Mouse (Mus musculus): ENCODE data around the gene Olfr49. TPM values are rescaled to one million over a fixed set of nuclear protein-coding genes. Genes with fewer than 3 reads are reported as not detected.
A peak's percentile ranks its signal among the peaks of the same experiment; 100 is the strongest.

Gene Olfr49
- polyA plus RNA-seq, 1 experiment from 2014 or later = 0.14 TPM

DNA sequence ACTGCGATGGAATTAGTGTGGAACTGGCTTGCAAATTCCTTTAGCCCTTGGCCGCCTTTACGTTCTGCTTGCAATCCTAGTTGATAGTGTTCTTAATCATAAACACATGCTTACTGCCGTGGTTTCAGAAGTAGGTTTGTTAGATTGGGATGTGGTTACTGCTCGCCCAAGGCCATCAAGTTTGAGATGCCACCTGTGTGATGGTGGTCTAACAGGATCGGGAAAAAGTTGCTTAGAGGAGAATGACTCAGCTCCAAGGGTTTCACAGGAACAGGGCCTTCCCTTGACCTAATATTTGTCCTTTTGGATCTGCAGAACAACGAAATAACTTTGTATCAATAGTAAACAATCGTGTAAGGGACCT lies 25.0 kb downstream of the Olfr49 start:
- H3K27ac ChIP-seq = peak overlapping the region; percentile 80
- WGBS = 17% methylated on average over 8 of the region's 8 CpGs

DNA sequence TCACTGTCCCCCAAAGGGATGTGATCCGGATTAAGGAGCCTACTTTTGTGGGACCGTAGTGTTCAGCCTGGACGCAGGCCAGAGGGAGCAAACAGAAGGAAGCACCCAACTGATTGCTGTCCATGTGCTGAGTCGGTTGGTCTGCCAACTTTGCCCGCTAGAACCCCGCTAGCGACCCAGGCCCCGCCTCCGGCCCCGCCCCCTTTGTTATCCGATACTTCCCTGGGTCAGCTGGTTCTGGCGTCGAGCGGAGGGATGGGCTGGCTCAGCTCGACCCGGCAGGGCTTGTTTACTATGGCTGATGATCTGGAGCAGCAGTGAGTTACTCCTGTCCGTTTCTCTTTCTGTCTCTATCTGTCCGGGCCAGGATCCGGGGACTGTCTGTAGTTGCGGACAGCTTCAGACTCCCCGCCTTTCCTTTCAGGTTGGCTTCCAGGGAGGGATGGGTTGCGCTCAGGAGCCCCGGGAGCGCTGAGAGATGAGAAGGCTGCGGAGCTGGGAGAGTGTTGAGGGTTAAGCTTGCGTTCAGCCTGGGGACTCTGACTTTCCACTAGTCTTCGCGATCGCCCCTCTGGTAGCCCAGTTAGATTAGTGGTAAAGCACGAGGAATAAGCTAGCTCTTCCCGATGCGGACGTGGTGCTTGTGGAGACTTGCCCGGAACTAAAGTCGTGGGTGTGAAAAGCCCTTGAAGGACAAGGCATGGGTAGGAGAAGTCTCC lies 25.6 kb downstream of the Olfr49 start:
- WGBS = under 1% methylated on average over 35 of the region's 35 CpGs
- peak; percentile 97 for ATAC-seq (replicated peaks; ENCODE audit: low FRiP score)
- no peaks in the 10 kb centered on the region for H3K27me3 ChIP-seq
- peak overlapping the region; percentile 80 for H3K27ac ChIP-seq
- peaks cover 22% of the 10 kb centered on the region for H3K36me3 ChIP-seq
- no peaks in the 10 kb centered on the region for H3K9me3 ChIP-seq (replicated peaks)
- H3K9ac ChIP-seq = peak overlapping the region; percentile 61
- H3K4me3 ChIP-seq (replicated peaks) = peak overlapping the region; percentile 61
- H3K4me1 ChIP-seq = peaks cover 30% of the 10 kb centered on the region
- peak overlapping the region; percentile 75 for H3K4me2 ChIP-seq

More for the DNA sequence above, 25.0 kb downstream of the Olfr49 start:
- Histone ChIP-seq H3K36me3 (peaks cover 28% of the 10 kb centered on the region), H3K4me1 (peaks cover 25% of the 10 kb centered on the region), H3K4me2 (peak overlapping the region; percentile 75), H3K27me3 (no peaks in the 10 kb centered on the region), H3K9ac (peak overlapping the region; percentile 61), H3K4me3 (replicated peaks) (peak overlapping the region; percentile 61), H3K9me3 (replicated peaks) (no peaks in the 10 kb centered on the region)
- no peak for ATAC-seq (replicated peaks; ENCODE audit: low FRiP score)

DNA sequence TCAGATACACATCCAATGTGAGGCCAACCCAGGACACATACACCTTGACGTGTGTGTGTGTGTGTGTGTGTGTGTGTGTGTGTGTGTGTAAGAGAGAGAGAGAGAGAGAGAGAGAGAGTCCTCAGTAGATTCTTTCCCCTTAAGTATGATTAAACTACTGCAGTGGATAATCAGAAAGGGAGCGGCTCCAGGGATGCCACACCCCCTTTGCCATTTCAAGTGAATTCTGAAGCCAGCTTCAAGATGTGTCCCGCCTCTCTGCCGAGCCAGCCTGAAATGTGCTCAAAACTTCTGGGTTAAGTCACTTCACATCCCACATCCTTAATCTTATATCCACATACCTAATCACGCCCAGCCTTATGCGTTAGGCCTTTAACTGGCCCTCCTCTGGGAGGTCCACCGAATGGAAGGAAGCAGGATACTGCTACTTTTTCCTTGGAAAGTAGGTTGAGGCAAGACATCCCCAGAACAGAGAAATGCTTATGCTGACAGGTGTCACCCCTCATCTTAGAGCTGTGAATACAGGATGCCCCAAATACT lies 26.5 kb downstream of the Olfr49 start:
- Histone ChIP-seq H3K36me3 (peaks cover 14% of the 10 kb centered on the region), H3K4me3 (replicated peaks) (peak overlapping the region; percentile 61; the same call in 1 of the 2 replicates), H3K27ac (0 out of 2 replicates have a peak overlapping the region, but pooled peaks have one; percentile 59), H3K9me3 (replicated peaks) (no peaks in the 10 kb centered on the region), H3K4me1 (peaks cover 31% of the 10 kb centered on the region), H3K27me3 (no peaks in the 10 kb centered on the region), H3K4me2 (peak overlapping the region; percentile 75; the same call in 1 of the 2 replicates), H3K9ac (no peak overlapping the region)
- 71% methylated on average over 7 of the region's 7 CpGs for WGBS
- no peak for ATAC-seq (replicated peaks; ENCODE audit: low FRiP score)

DNA sequence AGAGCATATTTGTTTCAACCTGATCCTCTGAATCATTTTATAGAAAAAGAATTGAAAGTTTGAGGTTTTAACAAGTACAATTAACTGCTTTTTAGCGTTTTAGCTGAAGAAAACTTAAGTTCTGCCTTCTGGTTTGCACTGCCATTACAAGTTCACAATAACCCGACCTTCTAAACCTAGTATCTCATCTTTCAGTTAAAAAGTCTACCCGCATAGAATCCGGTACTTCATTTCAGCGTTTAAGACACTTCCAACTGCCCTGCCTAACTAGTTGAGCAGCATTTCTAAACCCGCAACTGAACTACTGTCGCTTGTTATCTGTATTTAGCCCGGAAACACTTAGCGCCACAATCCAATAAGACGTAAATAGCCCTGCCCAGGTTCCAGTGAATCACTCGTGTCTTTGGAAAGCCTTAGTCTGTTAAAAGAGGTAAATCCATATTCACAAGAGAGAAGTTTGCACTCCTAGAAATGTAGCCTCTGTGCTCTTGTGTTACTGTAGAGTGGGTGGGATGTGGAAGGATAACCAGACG lies 30.0 kb downstream of the Olfr49 start:
- H3K9ac ChIP-seq = peak overlapping the region; percentile 59; the same call in 1 of the 2 replicates
- H3K9me3 ChIP-seq (replicated peaks) = no peaks in the 10 kb centered on the region
- no peak for ATAC-seq (replicated peaks; ENCODE audit: low FRiP score)
- no peaks in the 10 kb centered on the region for H3K27me3 ChIP-seq
- H3K4me3 ChIP-seq (replicated peaks) = peak overlapping the region; percentile 81
- WGBS = 64% methylated on average over 12 of the region's 12 CpGs
- H3K4me2 ChIP-seq = peak overlapping the region; percentile 67
- H3K27ac ChIP-seq = no peak overlapping the region
- peaks cover 52% of the 10 kb centered on the region for H3K4me1 ChIP-seq
- no peaks in the 10 kb centered on the region for H3K36me3 ChIP-seq

DNA sequence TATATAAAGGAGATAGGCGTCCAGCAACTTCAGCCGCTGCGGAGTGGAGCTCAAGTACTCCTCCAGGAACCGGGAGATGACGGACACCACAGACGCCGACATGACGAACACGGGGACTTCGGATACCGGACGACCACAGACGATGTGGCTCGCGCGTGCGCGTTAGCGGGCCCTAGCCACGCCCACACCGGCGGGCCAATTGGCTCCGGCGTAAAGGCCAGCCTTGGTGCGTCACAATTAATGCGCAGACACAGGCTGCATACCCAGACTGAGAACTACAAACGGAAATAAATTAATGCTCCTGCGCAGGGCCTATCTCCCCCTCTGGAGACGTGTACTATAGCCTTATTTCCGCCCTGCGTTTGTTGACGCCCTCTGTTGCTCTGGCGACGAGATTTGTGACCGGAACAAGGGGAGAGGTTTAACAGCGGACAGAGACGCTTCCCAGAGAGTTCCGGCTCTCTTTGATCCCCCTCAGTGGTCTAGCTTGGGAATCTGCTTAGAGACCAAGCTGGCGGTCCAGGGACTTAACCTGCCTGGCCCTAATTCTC lies 30.9 kb downstream of the Olfr49 start, which contains the start of the genes Dad1 and Abhd4:
TSS of gene Dad1 (minus strand) at position 364 of the 551 bp plus-strand sequence.
TSS of gene Abhd4 (plus strand) at position 448 of the 551 bp plus-strand sequence.
- H3K9me3 ChIP-seq (replicated peaks) = no peaks in the 10 kb centered on the region
- H3K4me3 ChIP-seq (replicated peaks) = peak within 1 kb of the TSS; percentile 81
- H3K4me2 ChIP-seq = peak within 1 kb of the TSS; percentile 67
- peak within 1 kb of the TSS; percentile 69 for H3K9ac ChIP-seq
- H3K4me1 ChIP-seq = peaks cover 55% of the 10 kb centered on the region
- peak; percentile 98 for ATAC-seq (replicated peaks; ENCODE audit: low FRiP score)
- WGBS = under 1% methylated on average over 39 of the region's 39 CpGs
- H3K27me3 ChIP-seq = no peaks in the 10 kb centered on the region
- H3K27ac ChIP-seq = peak within 1 kb of the TSS; percentile 89
- no peaks in the 10 kb centered on the region for H3K36me3 ChIP-seq

DNA sequence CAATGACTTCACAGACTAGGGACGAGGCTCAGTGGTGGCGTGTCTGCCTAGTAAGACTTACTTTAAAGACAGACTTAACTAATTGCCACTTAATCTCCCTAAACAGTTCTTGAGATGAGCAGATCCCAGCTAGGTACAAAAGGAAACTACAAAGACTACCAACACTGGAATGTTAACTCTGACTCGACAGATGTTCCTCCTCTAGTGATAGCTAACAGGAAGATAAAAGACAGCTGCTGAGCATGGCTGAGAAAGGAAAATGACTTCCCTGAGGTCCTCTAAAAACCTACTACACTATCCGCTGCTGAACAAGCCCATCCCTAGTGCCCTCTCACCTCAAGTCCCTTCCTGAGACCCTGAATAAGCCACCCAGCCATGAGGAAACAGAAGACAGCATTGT lies 34.6 kb downstream of the Olfr49 start:
- 24% methylated on average over 4 of the region's 4 CpGs for WGBS
- ATAC-seq (replicated peaks; ENCODE audit: low FRiP score) = no peak
- H3K27me3 ChIP-seq = no peaks in the 10 kb centered on the region
- no peak overlapping the region for H3K9ac ChIP-seq
- peak overlapping the region; percentile 12 for H3K4me3 ChIP-seq (replicated peaks)
- peak overlapping the region; percentile 44 for H3K4me2 ChIP-seq
- H3K27ac ChIP-seq = peak overlapping the region; percentile 66
- H3K36me3 ChIP-seq = peaks cover 25% of the 10 kb centered on the region
- H3K4me1 ChIP-seq = peaks cover 59% of the 10 kb centered on the region
- H3K9me3 ChIP-seq (replicated peaks) = no peaks in the 10 kb centered on the region

DNA sequence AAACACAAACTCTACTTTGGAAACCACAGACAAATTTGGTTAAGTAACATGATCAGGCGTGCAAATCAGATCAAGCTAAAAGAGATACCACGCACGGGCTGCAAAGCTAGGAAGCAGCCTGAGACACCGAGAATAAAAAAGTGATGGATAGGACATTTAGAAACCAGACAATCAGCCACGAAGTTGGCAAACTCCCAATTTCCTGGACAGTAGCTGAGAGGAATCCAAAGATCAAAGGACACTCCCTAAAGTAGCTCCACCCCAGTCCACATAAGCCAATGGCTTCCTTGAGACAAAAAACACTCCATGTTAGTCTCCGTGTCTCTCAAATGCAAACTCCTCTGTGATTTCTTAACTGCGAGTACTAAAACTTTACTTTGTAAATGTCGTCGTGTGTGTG lies 35.4 kb downstream of the Olfr49 start:
- H3K27ac ChIP-seq = peak overlapping the region; percentile 66
- peaks cover 25% of the 10 kb centered on the region for H3K36me3 ChIP-seq
- peaks cover 51% of the 10 kb centered on the region for H3K4me1 ChIP-seq
- H3K4me3 ChIP-seq (replicated peaks) = peak overlapping the region; percentile 12; the same call in 1 of the 2 replicates
- no peak overlapping the region for H3K9ac ChIP-seq
- H3K9me3 ChIP-seq (replicated peaks) = no peaks in the 10 kb centered on the region
- H3K4me2 ChIP-seq = peak overlapping the region; percentile 44
- H3K27me3 ChIP-seq = no peaks in the 10 kb centered on the region
- 19% methylated on average over 9 of the region's 9 CpGs for WGBS
- 0 out of 2 replicates have a peak, but pooled peaks have one; percentile 7 for ATAC-seq (replicated peaks; ENCODE audit: low FRiP score)

DNA sequence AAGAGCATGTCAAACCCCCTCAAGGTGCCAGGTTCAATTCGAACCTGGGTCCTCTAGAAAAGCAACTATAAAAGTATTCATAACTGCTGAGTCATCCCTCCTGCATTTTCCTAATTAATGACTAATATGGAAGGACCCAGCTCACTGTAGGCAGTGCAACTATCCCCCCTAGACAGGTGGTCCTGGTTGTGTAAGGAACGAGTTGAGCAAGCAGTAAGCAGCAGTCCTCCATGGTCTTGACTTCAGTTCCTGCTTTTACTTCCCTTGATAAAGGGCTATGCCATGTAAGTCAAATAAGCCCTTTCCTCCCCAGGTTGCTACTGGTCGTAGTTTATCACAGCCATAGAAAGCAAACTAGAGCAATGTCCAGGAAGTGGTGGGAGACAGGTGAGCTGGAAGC lies 38.5 kb downstream of the Olfr49 start:
- H3K9me3 ChIP-seq (replicated peaks) = no peaks in the 10 kb centered on the region
- H3K4me3 ChIP-seq (replicated peaks) = no peak overlapping the region
- no peaks in the 10 kb centered on the region for H3K27me3 ChIP-seq
- no peak overlapping the region for H3K27ac ChIP-seq
- ATAC-seq (replicated peaks; ENCODE audit: low FRiP score) = no peak
- no peak overlapping the region for H3K4me2 ChIP-seq
- peaks cover 50% of the 10 kb centered on the region for H3K36me3 ChIP-seq
- H3K4me1 ChIP-seq = peaks cover 45% of the 10 kb centered on the region
- H3K9ac ChIP-seq = no peak overlapping the region
- 89% methylated on average over 3 of the region's 3 CpGs for WGBS

DNA sequence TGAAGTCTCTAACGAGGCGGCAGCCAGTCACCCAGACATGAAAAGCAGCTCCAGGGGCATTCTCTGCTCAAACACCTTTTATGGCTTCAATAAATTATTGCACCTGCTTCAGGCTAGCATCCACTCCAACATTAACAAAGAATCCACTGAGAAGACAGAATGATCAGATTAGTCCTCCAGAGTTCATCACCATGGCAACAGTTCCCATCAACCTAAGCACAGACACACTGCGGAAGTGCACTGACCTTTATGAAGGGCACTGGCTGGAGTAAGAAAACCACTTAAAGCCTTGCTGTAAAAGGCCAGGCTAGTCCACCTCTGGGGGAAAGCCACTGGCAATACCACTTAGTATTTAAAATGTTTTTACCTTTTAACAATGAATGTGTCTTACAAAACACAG lies 40.6 kb downstream of the Olfr49 start:
- Histone ChIP-seq H3K4me1 (peaks cover 26% of the 10 kb centered on the region), H3K27me3 (no peaks in the 10 kb centered on the region), H3K4me3 (replicated peaks) (no peak overlapping the region), H3K4me2 (no peak overlapping the region), H3K27ac (peak overlapping the region; percentile 34; the same call in 1 of the 2 replicates), H3K36me3 (peaks cover 66% of the 10 kb centered on the region), H3K9ac (no peak overlapping the region), H3K9me3 (replicated peaks) (no peaks in the 10 kb centered on the region)
- WGBS = 21% methylated on average over 3 of the region's 3 CpGs
- ATAC-seq (replicated peaks; ENCODE audit: low FRiP score) = peak; percentile 52; the same call in 1 of the 2 replicates

DNA sequence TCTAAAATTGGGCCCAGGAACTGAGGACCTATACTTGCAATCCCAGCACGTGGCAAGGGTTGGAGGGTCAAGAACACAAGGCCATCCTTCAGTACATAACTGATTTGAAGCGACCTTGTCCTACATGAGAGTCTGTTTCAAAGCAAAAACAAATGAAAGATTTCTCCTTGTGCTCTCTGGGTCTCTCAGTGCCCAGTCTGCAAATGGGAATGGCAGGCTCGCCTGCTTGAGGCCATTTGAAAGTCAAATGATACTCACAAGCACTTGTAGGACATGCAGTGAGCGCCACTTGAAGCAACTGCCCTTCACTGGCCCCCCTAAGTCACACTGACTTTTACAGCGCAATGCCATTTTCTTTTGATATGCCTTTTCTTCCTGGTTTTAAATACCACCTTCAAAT lies 44.2 kb downstream of the Olfr49 start:
- no peak overlapping the region for H3K27ac ChIP-seq
- peaks cover 67% of the 10 kb centered on the region for H3K36me3 ChIP-seq
- no peaks in the 10 kb centered on the region for H3K9me3 ChIP-seq (replicated peaks)
- H3K4me3 ChIP-seq (replicated peaks) = no peak overlapping the region
- H3K4me1 ChIP-seq = peaks cover 11% of the 10 kb centered on the region
- H3K4me2 ChIP-seq = no peak overlapping the region
- 80% methylated on average over 5 of the region's 5 CpGs for WGBS
- no peaks in the 10 kb centered on the region for H3K27me3 ChIP-seq
- H3K9ac ChIP-seq = no peak overlapping the region
- ATAC-seq (replicated peaks; ENCODE audit: low FRiP score) = no peak

DNA sequence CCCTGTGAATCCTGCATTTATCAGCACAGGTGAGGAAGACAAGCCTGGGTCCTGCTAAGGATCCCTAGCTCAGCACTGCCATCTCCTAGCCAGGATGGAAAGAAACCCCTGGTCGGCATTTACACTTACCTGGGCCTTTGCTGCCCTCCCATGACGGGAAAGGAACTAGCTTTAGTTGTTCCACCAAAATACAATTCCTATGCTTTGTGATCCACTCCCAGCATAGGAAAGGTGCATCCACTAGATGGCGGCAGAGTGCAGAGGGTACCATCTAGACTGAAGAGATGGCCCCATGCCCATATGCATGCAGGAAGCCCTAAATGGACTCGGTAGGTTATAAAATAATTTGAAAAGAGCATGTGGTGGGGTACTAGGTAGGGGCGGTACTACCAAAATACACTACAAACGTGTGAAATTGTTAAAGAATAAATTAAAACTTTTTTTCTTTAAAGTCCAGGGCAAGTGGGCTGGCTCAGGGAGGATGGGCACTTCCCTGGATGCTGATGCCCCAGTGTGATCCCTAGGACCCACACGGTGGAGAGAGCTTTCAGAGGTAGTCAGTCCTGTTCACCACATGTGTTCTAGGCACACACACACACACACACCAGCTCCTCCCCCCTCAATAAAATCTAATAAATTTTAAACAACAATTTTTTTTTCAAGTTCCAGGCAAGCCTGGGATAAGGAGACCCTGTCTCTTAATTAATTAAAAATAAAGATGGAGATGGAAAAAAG lies 45.6 kb downstream of the Olfr49 start:
- Histone ChIP-seq H3K9ac (no peak overlapping the region), H3K4me3 (replicated peaks) (no peak overlapping the region), H3K4me2 (no peak overlapping the region), H3K9me3 (replicated peaks) (no peaks in the 10 kb centered on the region), H3K27me3 (no peaks in the 10 kb centered on the region), H3K4me1 (peaks cover 17% of the 10 kb centered on the region), H3K36me3 (peaks cover 78% of the 10 kb centered on the region), H3K27ac (no peak overlapping the region)
- ATAC-seq (replicated peaks; ENCODE audit: low FRiP score) = peak; percentile 74
- WGBS = 15% methylated on average over 7 of the region's 7 CpGs

All from kidney, embryonic 15.5 days (tissue).